Mouse (Mus musculus) E14TG2a.4 (cell line): Measurements from ENCODE around the gene Cldn22.

ENCODE experiments used
- CTCF ChIP-seq: conservative IDR thresholded peaks from 2 replicates; pipeline ENCODE4 v1.5.1; 2014; ENCODE audit warnings: low read length
- NANOG ChIP-seq: IDR thresholded peaks from 2 replicates; pipeline ENCODE4 v1.6.1; 2014; ENCODE audit warnings: borderline replicate concordance, low read length, mixed read lengths
- POU5F1 ChIP-seq: IDR thresholded peaks from 2 replicates; pipeline ENCODE4 v1.6.1; 2014; ENCODE audit warnings: low read length, borderline replicate concordance

DNA sequence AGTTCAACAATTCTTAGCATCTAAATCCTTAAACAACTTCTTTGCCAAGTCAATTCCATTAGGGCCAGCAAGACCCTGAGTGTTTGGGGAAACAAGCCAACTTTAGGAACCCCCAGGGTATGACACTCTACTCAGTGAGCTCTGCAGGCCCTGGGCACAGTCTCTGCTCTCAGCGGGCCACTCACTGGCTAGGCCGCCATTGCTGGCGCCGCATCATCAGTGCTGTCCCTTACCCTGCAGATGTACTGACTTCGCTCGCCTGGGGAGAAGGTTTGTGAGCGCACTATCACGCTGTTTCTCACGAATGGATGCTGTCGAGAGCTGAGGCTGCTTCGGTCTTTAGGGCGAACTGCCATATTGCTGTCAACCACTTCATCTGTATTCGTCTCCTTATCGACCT, 22.9 kb downstream of the Cldn22 start:
- TF ChIP-seq CTCF (no peak), NANOG (no peak), POU5F1 (no peak)
